In the genomic region with DNA sequence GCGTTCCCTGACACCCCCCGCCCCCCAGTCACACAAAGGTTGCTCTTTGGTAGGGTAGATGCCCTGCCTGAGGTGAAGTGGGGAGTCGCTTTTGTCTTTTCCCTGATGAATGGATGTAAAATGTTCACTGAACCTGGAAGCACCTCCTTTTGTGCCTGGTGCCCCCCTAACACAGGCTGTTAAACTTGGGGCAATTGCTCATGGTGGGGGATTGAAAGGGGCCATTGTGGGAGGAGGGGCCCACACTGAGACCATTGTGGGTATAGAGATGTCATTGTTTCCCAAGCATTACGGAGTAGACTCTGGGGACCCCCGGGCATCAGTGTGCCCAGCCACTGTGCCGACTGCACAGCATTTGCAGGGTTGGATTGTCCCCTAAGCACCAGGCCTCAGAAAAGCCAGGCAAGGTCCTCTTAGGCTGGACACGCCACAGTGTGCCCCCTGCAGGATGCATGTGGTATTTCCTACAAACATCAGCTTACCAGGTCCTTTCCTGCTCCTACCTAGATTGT, we compare ENCODE assay signal across 8 mouse cellular contexts.
DNase-seq lines count a peak whose midpoint lies in the region; ATAC-seq lines count a peak whose summit lies in the region.

No protein-coding gene starts in this region.

- H3K9me3 ChIP-seq in forebrain, embryonic 13.5 days (replicated peaks): no peaks in the 10 kb centered on the region
- H3K9me3 ChIP-seq in hindbrain, embryonic 11.5 days (ENCODE audit: control insufficient read depth, low read length): no peaks in the 10 kb centered on the region

- 9% methylated on average over 7 of the region's 7 CpGs for WGBS in forebrain, embryonic 13.5 days
- 17% methylated on average over 7 of the region's 7 CpGs for WGBS in hindbrain, embryonic 11.5 days

- DNase-seq in MEL-GATA-1-ER (ENCODE audit: extremely low read depth, low read depth): peak; percentile 38
- DNase-seq in c-Kit-negative CD71-positive TER-119-positive erythroid progenitor cells, embryonic 14.5 days (ENCODE audit: low read depth, low spot score): peak; percentile 52
- peak; percentile 85 for DNase-seq in hindbrain, embryonic 11.5 days (ENCODE audit: low spot score)
- peak; percentile 50 to 70 for DNase-seq in layer of hippocampus, postnatal 14 days (ENCODE audit: low spot score in 2 of 2)
- peak; percentile 73 for DNase-seq in lung, postnatal 25 days (ENCODE audit: low spot score)
- peak; percentile 44 to 48 for DNase-seq in right cerebral cortex, adult 2 months (ENCODE audit: low spot score in 2 of 2)
- peak; percentile 66 for DNase-seq in urinary bladder, postnatal 25 days (ENCODE audit: low spot score)

- no peak overlapping the region for H3K4me2 ChIP-seq in forebrain, embryonic 13.5 days
- H3K4me2 ChIP-seq in hindbrain, embryonic 11.5 days (replicated peaks; ENCODE audit: low read depth, low read length): no peak overlapping the region

- H3K4me1 ChIP-seq in forebrain, embryonic 13.5 days: peaks cover 29% of the 10 kb centered on the region
- H3K4me1 ChIP-seq in hindbrain, embryonic 11.5 days (replicated peaks; ENCODE audit: control insufficient read depth, insufficient read depth, low read length): peaks cover 7% of the 10 kb centered on the region

- peaks cover 3% of the 10 kb centered on the region; the same call in 1 of the 2 replicates for H3K27me3 ChIP-seq in forebrain, embryonic 13.5 days
- H3K27me3 ChIP-seq in hindbrain, embryonic 11.5 days (ENCODE audit: control insufficient read depth, insufficient read depth, low read length): no peaks in the 10 kb centered on the region

- H3K4me3 ChIP-seq in forebrain, embryonic 13.5 days: no peak overlapping the region
- H3K4me3 ChIP-seq in hindbrain, embryonic 11.5 days (ENCODE audit: low read depth, low read length): no peak overlapping the region

- peak; percentile 39; the same call in 1 of the 2 replicates for ATAC-seq in forebrain, embryonic 13.5 days
- peak; percentile 90 for ATAC-seq in hindbrain, embryonic 11.5 days (ENCODE audit: low FRiP score)

- H3K36me3 ChIP-seq in forebrain, embryonic 13.5 days (ENCODE audit: poor library complexity, severe bottlenecking): no peaks in the 10 kb centered on the region
- no peaks in the 10 kb centered on the region for H3K36me3 ChIP-seq in hindbrain, embryonic 11.5 days (ENCODE audit: control insufficient read depth, insufficient read depth, low read length)

- no peak overlapping the region for H3K9ac ChIP-seq in forebrain, embryonic 13.5 days
- no peak overlapping the region for H3K9ac ChIP-seq in hindbrain, embryonic 11.5 days (ENCODE audit: low read depth, low read length)

- no peak overlapping the region for H3K27ac ChIP-seq in forebrain, embryonic 13.5 days
- no peak overlapping the region for H3K27ac ChIP-seq in hindbrain, embryonic 11.5 days (ENCODE audit: low read depth, low read length)
